Comparison of ENCODE assay signal across 22 mouse cellular contexts in genomic region chr7:133748753-133749152, GRCm38 (mm10). TPM values are rescaled to one million over a fixed set of nuclear protein-coding genes. Genes with fewer than 3 reads are reported as not detected.
DNase-seq lines count a peak whose midpoint lies in the region; TF ChIP-seq lines count a peak whose summit lies in the region.
"Had no signal": no experiment of that assay in that cellular context is flagged by ENCODE, and none has a peak within 500 bp of the region (broad histone marks: within the 10 kb centered on the region; RNA-seq: fewer than 3 reads in every experiment).

No protein-coding gene starts in this region.

- intact Hi-C loops in heart, postnatal 36 days (cut with DNase I): no loop called here

- no peak for TF ChIP-seq CTCF in cerebellum, adult 2 months (IDR thresholded peaks at IDR 0.05; ENCODE audit: borderline replicate concordance, insufficient read depth, low read depth, low read length)
- TF ChIP-seq CTCF in layer of hippocampus, adult 2 months (conservative IDR thresholded peaks at IDR 0.05): no peak
- TF ChIP-seq CTCF in small intestine, adult 2 months (IDR thresholded peaks at IDR 0.05; ENCODE audit: extremely low read depth, insufficient read length, insufficient replicate concordance, low read depth, low read length): no peak

- H3K36me3 ChIP-seq in heart, embryonic 10.5 days: no peaks in the 10 kb centered on the region
- peaks cover 17% of the 10 kb centered on the region for H3K36me3 ChIP-seq in small intestine, adult 2 months (ENCODE audit: control insufficient read depth, insufficient read depth, low read length)

- peak; percentile 49 to 59 for DNase-seq in cerebellum, adult 2 months
- DNase-seq in cerebellum, adult 8-10 months: no peak
- DNase-seq in heart, embryonic 10.5 days (ENCODE audit: low spot score): no peak
- DNase-seq in heart, postnatal 36 days: no peak
- no peak for DNase-seq in layer of hippocampus, adult 2 months (ENCODE audit: low spot score in 2 of 2)
- no peak for DNase-seq in layer of hippocampus, postnatal 25 days (ENCODE audit: extremely low spot score in 1 of 2, low spot score in 1 of 2)
- no peak for DNase-seq in embryo, embryonic 10.5 days (ENCODE audit: low spot score)
- DNase-seq: adrenal gland, postnatal 25 days; forebrain, postnatal 0 days; gastrocnemius, postnatal 25 days; kidney, adult 2 months; kidney, postnatal 4 days; thymus, postnatal 4 days had no signal

- no peak for TF ChIP-seq POLR2A in cerebellum, adult 2 months (IDR thresholded peaks at IDR 0.05; ENCODE audit: borderline replicate concordance, insufficient read depth, low read length)
- TF ChIP-seq POLR2A in small intestine, adult 2 months (IDR thresholded peaks at IDR 0.05; ENCODE audit: low read depth, low read length): no peak

- H3K9me3 ChIP-seq in heart, embryonic 10.5 days: no peaks in the 10 kb centered on the region
- H3K9me3 ChIP-seq: embryonic facial prominence, embryonic 10.5 days; hindbrain, embryonic 13.5 days; midbrain, embryonic 10.5 days; neural tube, embryonic 13.5 days had no signal

- no peaks in the 10 kb centered on the region for H3K27me3 ChIP-seq in cerebellum, adult 2 months (ENCODE audit: control insufficient read depth, insufficient read depth, low read length)
- H3K27me3 ChIP-seq in heart, embryonic 10.5 days (ENCODE audit: insufficient read depth, poor library complexity, severe bottlenecking): no peaks in the 10 kb centered on the region
- no peaks in the 10 kb centered on the region for H3K27me3 ChIP-seq in small intestine, adult 2 months (ENCODE audit: control insufficient read depth, insufficient read depth, low read length)
- H3K27me3 ChIP-seq: CH12.LX; hindbrain, embryonic 13.5 days; neural tube, embryonic 13.5 days had no signal

- 15% methylated on average over 14 of the region's 14 CpGs for WGBS in cerebellum, adult 2 months
- WGBS in heart, embryonic 10.5 days: 82% methylated on average over 14 of the region's 14 CpGs
- 93% methylated on average over 14 of the region's 14 CpGs for WGBS in small intestine, adult 2 months

- H3K27ac ChIP-seq in cerebellum, adult 2 months (ENCODE audit: insufficient read depth, low read length): no peak overlapping the region
- peak overlapping the region; percentile 47; the same call in 1 of the 2 replicates for H3K27ac ChIP-seq in heart, embryonic 10.5 days
- H3K27ac ChIP-seq in layer of hippocampus, adult 2 months: peak overlapping the region; percentile 72
- H3K27ac ChIP-seq in small intestine, adult 2 months (ENCODE audit: insufficient read depth, low read depth, low read length): 0 out of 2 replicates have a peak overlapping the region, but pooled peaks have one; percentile 1
- H3K27ac ChIP-seq: embryonic facial prominence, embryonic 10.5 days; hindbrain, embryonic 13.5 days; midbrain, embryonic 10.5 days; neural tube, embryonic 13.5 days had no signal

- H3K4me1 ChIP-seq in cerebellum, adult 2 months (ENCODE audit: control insufficient read depth, insufficient read depth, low read length): peaks cover 17% of the 10 kb centered on the region
- H3K4me1 ChIP-seq in heart, embryonic 10.5 days: peaks cover 57% of the 10 kb centered on the region
- peaks cover 4% of the 10 kb centered on the region; the same call in 1 of the 2 replicates for H3K4me1 ChIP-seq in small intestine, adult 2 months (ENCODE audit: control insufficient read depth, insufficient read depth, insufficient read length, low read length)
- H3K4me1 ChIP-seq: embryonic facial prominence, embryonic 10.5 days had no signal

- H3K4me3 ChIP-seq in cerebellum, adult 2 months (replicated peaks; ENCODE audit: insufficient read depth, low read depth, low read length): no peak overlapping the region
- no peak overlapping the region for H3K4me3 ChIP-seq in heart, embryonic 10.5 days
- no peak overlapping the region for H3K4me3 ChIP-seq in layer of hippocampus, adult 2 months
- H3K4me3 ChIP-seq in small intestine, adult 2 months (ENCODE audit: low read depth, low read length): no peak overlapping the region
- H3K4me3 ChIP-seq: embryonic facial prominence, embryonic 10.5 days; erythroblast, embryonic 14.5 days; hindbrain, embryonic 13.5 days; midbrain, embryonic 10.5 days; neural tube, embryonic 13.5 days had no signal

RNA-seq across cellular contexts. Expression of gene Fank1, which starts 27.9 kb away (rescaled TPM):
- polyA plus RNA-seq in cerebellum, adult 2 months (2012; rRNA removed): 1.5 and 1.6 TPM in 2 replicates
- polyA plus RNA-seq in heart, embryonic 10.5 days (2016; fragmentation: Nextera tagmentation; extraction: Ambion mirVana): 0.30 TPM in 1 of 2 replicates, not detected in the other
- total RNA-seq in heart, postnatal 36 days (2021): not detected
- total RNA-seq in layer of hippocampus, adult 2 months (2021): 1 to 10 TPM; 2.0 to 2.5 TPM
- 1 to 10 TPM; 2.4 to 2.7 TPM for total RNA-seq in layer of hippocampus, postnatal 25 days (2021)
- polyA plus RNA-seq in small intestine, adult 2 months (2012; rRNA removed): 0.18 TPM in 1 of 2 replicates, not detected in the other
- total RNA-seq: gastrocnemius, postnatal 25 days; monocyte, adult 5-6 weeks had no signal
- polyA plus RNA-seq: erythroblast, embryonic 14.5 days; liver, embryonic 16.5 days had no signal

RNA-seq across cellular contexts. Expression of gene Dhx32, which starts 33.8 kb away (rescaled TPM):
- 25.3 and 29.6 TPM in 2 replicates for polyA plus RNA-seq in cerebellum, adult 2 months (2012; rRNA removed)
- 25.7 and 33.6 TPM in 2 replicates for polyA plus RNA-seq in heart, embryonic 10.5 days (2016; fragmentation: Nextera tagmentation; extraction: Ambion mirVana)
- 10 to 100 TPM; 42.0 to 44.4 TPM for total RNA-seq in heart, postnatal 36 days (2021)
- total RNA-seq in layer of hippocampus, adult 2 months (2021): 10 to 100 TPM; 36.5 to 39.2 TPM
- 10 to 100 TPM; 39.5 to 44.2 TPM for total RNA-seq in layer of hippocampus, postnatal 25 days (2021)
- 16.0 and 29.8 TPM in 2 replicates for polyA plus RNA-seq in small intestine, adult 2 months (2012; rRNA removed)

RNA-seq across cellular contexts. Expression of gene Uros, which starts 38.9 kb away (rescaled TPM):
- 34.7 and 35.1 TPM in 2 replicates for polyA plus RNA-seq in cerebellum, adult 2 months (2012; rRNA removed)
- polyA plus RNA-seq in heart, embryonic 10.5 days (2016; fragmentation: Nextera tagmentation; extraction: Ambion mirVana): 52.1 and 52.2 TPM in 2 replicates
- 10 to 100 TPM; 20.9 to 21.7 TPM for total RNA-seq in heart, postnatal 36 days (2021)
- total RNA-seq in layer of hippocampus, adult 2 months (2021): 10 to 100 TPM; 17.7 to 21.3 TPM
- 10 to 100 TPM; 17.8 to 18.1 TPM for total RNA-seq in layer of hippocampus, postnatal 25 days (2021)
- 6.0 and 6.7 TPM in 2 replicates for polyA plus RNA-seq in small intestine, adult 2 months (2012; rRNA removed)

RNA-seq across cellular contexts. Expression of gene Bccip, which starts 39.6 kb away (rescaled TPM):
- 104 and 111 TPM in 2 replicates for polyA plus RNA-seq in cerebellum, adult 2 months (2012; rRNA removed)
- polyA plus RNA-seq in heart, embryonic 10.5 days (2016; fragmentation: Nextera tagmentation; extraction: Ambion mirVana): 113 and 162 TPM in 2 replicates
- 10 to 100 TPM; 50.5 to 51.8 TPM for total RNA-seq in heart, postnatal 36 days (2021)
- total RNA-seq in layer of hippocampus, adult 2 months (2021): 10 to 100 TPM; 68.7 to 69.9 TPM
- total RNA-seq in layer of hippocampus, postnatal 25 days (2021): 10 to 100 TPM; 58.0 to 60.2 TPM
- polyA plus RNA-seq in small intestine, adult 2 months (2012; rRNA removed): 5.6 and 7.9 TPM in 2 replicates

Comparison
In these comparisons a context has a peak if more than half of its experiments do, and no peak if none do; other contexts are left out.
1. DNase-seq: peak in cerebellum, adult 2 months (2 of 2); none in cerebellum, adult 8-10 months (single experiment), heart, embryonic 10.5 days (single experiment), heart, postnatal 36 days (0 of 2), layer of hippocampus, adult 2 months (0 of 2), layer of hippocampus, postnatal 25 days (0 of 2) and embryo, embryonic 10.5 days (single experiment).